Mouse (Mus musculus) G1E (cell line): ENCODE measurements around the gene Nrg3.

ENCODE experiments used
- CTCF ChIP-seq: IDR thresholded peaks from 2 replicates; pipeline ENCODE4 v1.5.1; 2012; ENCODE audit warnings: low read depth, low read length, inconsistent platforms, mixed read lengths
- GATA1 ChIP-seq: IDR thresholded peaks from 2 replicates; pipeline ENCODE4 v1.6.1; 2012; ENCODE audit warnings: borderline replicate concordance, low read length, inconsistent platforms, mixed read lengths
- GATA2 ChIP-seq: IDR thresholded peaks from 2 replicates; pipeline ENCODE4 v1.6.1; 2012; ENCODE audit warnings: low read depth, low read length, inconsistent platforms, borderline replicate concordance
- POLR2AphosphoS5 ChIP-seq: IDR thresholded peaks from 2 replicates; pipeline ENCODE4 v1.6.1; 2012; ENCODE audit warnings: low read depth, low read length, inconsistent platforms; ENCODE audit not compliant: insufficient replicate concordance
- TAL1 ChIP-seq: conservative IDR thresholded peaks from 2 replicates; pipeline ENCODE4 v1.6.1; 2012; ENCODE audit warnings: low read depth, low read length, inconsistent platforms, mixed read lengths

- TF ChIP-seq CTCF (no peak), GATA1 (no peak), TAL1 (no peak), POLR2AphosphoS5 (no peak), GATA2 (no peak)
These were observed 343.1 kb downstream of the Nrg3 start for GRCm38 (mm10) chr14:39129766-39130165.
